Mouse (Mus musculus): ENCODE data around the gene Spin1.
"Not testable (repeated sequence)": the region's sequence is repeated elsewhere in the genome, so short reads cannot be mapped to it uniquely, and the experiment has no call there.

Gene Spin1

GRCm38 (mm10) chr13:51100233-51101015 lies at the start of gene Spin1:
Spin1 (plus strand) TSS chr13:51100880.
- peak; percentile 95 for DNase-seq

- no peak for DNase-seq
Measured at GRCm38 (mm10) chr13:51051016-51051415, 49.7 kb upstream of the Spin1 start.

- no peak for DNase-seq
Measured at GRCm38 (mm10) chr13:51052408-51052807, 48.3 kb upstream of the Spin1 start.

- no peak for DNase-seq
Measured at GRCm38 (mm10) chr13:51063024-51063423, 37.7 kb upstream of the Spin1 start.

- no peak for DNase-seq
Measured at GRCm38 (mm10) chr13:51063721-51064120, 37.0 kb upstream of the Spin1 start.

- DNase-seq, result no peak
Measured at GRCm38 (mm10) chr13:51064429-51064828, 36.3 kb upstream of the Spin1 start.

GRCm38 (mm10) chr13:51071063-51071680 lies 29.5 kb upstream of the Spin1 start:
- DNase-seq, result no peak

GRCm38 (mm10) chr13:51071763-51072276 lies 28.9 kb upstream of the Spin1 start:
- DNase-seq, result no peak

GRCm38 (mm10) chr13:51072917-51073843 lies 27.5 kb upstream of the Spin1 start:
- no peak for DNase-seq

GRCm38 (mm10) chr13:51074081-51074680 lies 26.5 kb upstream of the Spin1 start:
- DNase-seq, result no peak

- DNase-seq, result not testable (repeated sequence)
Measured at GRCm38 (mm10) chr13:51076191-51076590, 24.5 kb upstream of the Spin1 start.

GRCm38 (mm10) chr13:51078586-51078985 lies 22.1 kb upstream of the Spin1 start:
- DNase-seq, result not testable (repeated sequence)

- DNase-seq, result no peak
Measured at GRCm38 (mm10) chr13:51080801-51081200, 19.9 kb upstream of the Spin1 start.

- DNase-seq, result no peak
Measured at GRCm38 (mm10) chr13:51084241-51084640, 16.4 kb upstream of the Spin1 start.

GRCm38 (mm10) chr13:51085941-51086340 lies 14.7 kb upstream of the Spin1 start:
- no peak for DNase-seq

GRCm38 (mm10) chr13:51087253-51087652 lies 13.4 kb upstream of the Spin1 start:
- DNase-seq, result no peak

- DNase-seq, result no peak
Measured at GRCm38 (mm10) chr13:51088207-51088606, 12.5 kb upstream of the Spin1 start.

GRCm38 (mm10) chr13:51089058-51089457 lies 11.6 kb upstream of the Spin1 start:
- no peak for DNase-seq

GRCm38 (mm10) chr13:51090105-51090661 lies 10.5 kb upstream of the Spin1 start:
- DNase-seq, result no peak

- DNase-seq, result no peak
Measured at GRCm38 (mm10) chr13:51093430-51093829, 7.2 kb upstream of the Spin1 start.

GRCm38 (mm10) chr13:51094323-51095195 lies 6.1 kb upstream of the Spin1 start:
- no peak for DNase-seq
